Mouse (Mus musculus): ENCODE results near the gene Mmp25. TPM values are rescaled to one million over a fixed set of nuclear protein-coding genes. Genes with fewer than 3 reads are reported as not detected.

The Mmp25 gene
- total RNA-seq, 1 experiment: 4.7 TPM

DNA sequence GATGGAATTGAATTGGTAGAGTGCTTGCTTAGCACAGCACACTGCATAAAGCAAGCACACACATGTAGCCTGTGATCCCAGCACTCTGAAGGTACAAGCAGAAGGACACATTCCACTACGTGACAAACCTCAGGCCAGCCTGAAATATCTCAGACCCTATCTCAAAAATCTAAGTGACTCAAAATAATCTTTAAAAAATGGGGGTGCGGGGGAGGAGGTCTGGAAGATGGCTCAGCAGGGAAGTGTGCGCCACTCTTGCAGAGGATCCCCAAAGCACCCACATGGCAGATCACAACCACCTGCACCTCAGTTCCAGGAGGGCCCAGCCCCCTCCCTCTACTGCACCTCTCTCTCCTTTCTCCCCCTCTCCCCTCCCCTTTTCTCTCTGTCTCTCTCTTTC lies 26.4 kb upstream of the Mmp25 start:
- in situ Hi-C loops (cut with MboI; ENCODE audit: low sequenced_read_pairs in 2 of 2, unreplicated experiment in 2 of 2): no loop called here
- H3K9me3 ChIP-seq (ENCODE audit: control insufficient read depth, insufficient read depth, low read depth, low read length): no peaks in the 10 kb centered on the region
- H3K36me3 ChIP-seq (ENCODE audit: control insufficient read depth, insufficient read depth, low read length, poor library complexity, severe bottlenecking): peaks cover 31% of the 10 kb centered on the region
- no peak overlapping the region for H3K4me3 ChIP-seq (ENCODE audit: insufficient read depth in 1 of 2, low read depth in 1 of 2, low read length in 2 of 2, poor library complexity in 1 of 2, severe bottlenecking in 1 of 2)
- DNase-seq (ENCODE audit: low read depth, low spot score): no peak
- H3K4me1 ChIP-seq (ENCODE audit: control insufficient read depth in 2 of 2, insufficient read depth in 2 of 2, low read length in 2 of 2, poor library complexity in 1 of 2): peaks cover 0 to 32% of the 10 kb centered on the region in 2 experiments; a peak in 2 of 4 replicates
- H3K9ac ChIP-seq (ENCODE audit: insufficient read depth, low read depth, low read length, poor library complexity, severe bottlenecking): no peak overlapping the region
- TF ChIP-seq MAFK (IDR thresholded peaks at IDR 0.05; ENCODE audit: insufficient read depth, low read depth, low read length) (no peak), ZC3H11A (IDR thresholded peaks at IDR 0.05; ENCODE audit: borderline replicate concordance, low read depth, low read length) (no peak), HCFC1 (IDR thresholded peaks at IDR 0.05; ENCODE audit: borderline replicate concordance, insufficient read depth, low read length) (no peak), CHD2 (IDR thresholded peaks at IDR 0.05; ENCODE audit: low read depth, low read length) (no peak), ZNF384 (IDR thresholded peaks at IDR 0.05; ENCODE audit: low read depth, low read length) (no peak)
- H3K27ac ChIP-seq (ENCODE audit: insufficient read depth, low read depth, low read length, poor library complexity, severe bottlenecking): no peak overlapping the region

DNA sequence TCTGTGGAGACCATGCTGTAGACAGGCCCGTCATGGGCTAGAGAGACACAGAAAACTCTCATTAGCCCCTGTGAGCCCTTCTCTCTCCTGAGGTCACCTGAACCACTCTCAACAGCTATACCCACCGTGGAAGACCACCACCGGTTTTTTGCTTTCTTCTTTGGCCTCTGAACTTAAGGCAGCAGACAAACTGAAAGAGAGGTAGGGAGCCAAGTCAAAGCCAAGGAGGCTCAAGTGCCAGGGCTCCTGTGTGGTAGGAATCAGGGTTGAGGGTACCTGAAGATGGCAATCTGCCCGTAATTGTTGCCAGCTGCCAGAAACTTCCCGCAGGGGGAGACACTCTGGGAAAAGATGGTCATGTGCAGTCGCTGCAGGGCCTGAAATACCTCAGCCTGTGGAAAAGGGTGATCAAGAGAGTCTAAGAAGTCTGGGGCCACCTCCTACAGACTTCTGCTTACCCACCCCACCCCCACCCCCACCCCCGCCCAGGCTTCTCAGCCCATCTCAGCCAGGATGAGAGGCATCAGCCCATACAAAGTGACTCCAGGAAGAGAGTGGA lies 25.5 kb upstream of the Mmp25 start:
- Histone ChIP-seq H3K4me3 (ENCODE audit: insufficient read depth in 1 of 2, low read depth in 1 of 2, low read length in 2 of 2, poor library complexity in 1 of 2, severe bottlenecking in 1 of 2) (no peak overlapping the region; a peak in 1 of 4 replicates), H3K36me3 (ENCODE audit: control insufficient read depth, insufficient read depth, low read length, poor library complexity, severe bottlenecking) (peaks cover 33% of the 10 kb centered on the region), H3K9ac (ENCODE audit: insufficient read depth, low read depth, low read length, poor library complexity, severe bottlenecking) (peak overlapping the region; percentile 58; the same call in 1 of the 2 replicates), H3K27ac (ENCODE audit: insufficient read depth, low read depth, low read length, poor library complexity, severe bottlenecking) (peak overlapping the region; percentile 58), H3K4me1 (ENCODE audit: control insufficient read depth in 2 of 2, insufficient read depth in 2 of 2, low read length in 2 of 2, poor library complexity in 1 of 2) (peaks cover 0 to 31% of the 10 kb centered on the region in 2 experiments; a peak in 2 of 4 replicates), H3K9me3 (ENCODE audit: control insufficient read depth, insufficient read depth, low read depth, low read length) (no peaks in the 10 kb centered on the region)
- DNase-seq (ENCODE audit: low read depth, low spot score): no peak
- TF ChIP-seq CHD2 (IDR thresholded peaks at IDR 0.05; ENCODE audit: low read depth, low read length) (no peak), MAFK (IDR thresholded peaks at IDR 0.05; ENCODE audit: insufficient read depth, low read depth, low read length) (no peak), HCFC1 (IDR thresholded peaks at IDR 0.05; ENCODE audit: borderline replicate concordance, insufficient read depth, low read length) (no peak), ZC3H11A (IDR thresholded peaks at IDR 0.05; ENCODE audit: borderline replicate concordance, low read depth, low read length) (no peak), ZNF384 (IDR thresholded peaks at IDR 0.05; ENCODE audit: low read depth, low read length) (no peak)
- in situ Hi-C loops (cut with MboI; ENCODE audit: low sequenced_read_pairs in 2 of 2, unreplicated experiment in 2 of 2): no loop called here

DNA sequence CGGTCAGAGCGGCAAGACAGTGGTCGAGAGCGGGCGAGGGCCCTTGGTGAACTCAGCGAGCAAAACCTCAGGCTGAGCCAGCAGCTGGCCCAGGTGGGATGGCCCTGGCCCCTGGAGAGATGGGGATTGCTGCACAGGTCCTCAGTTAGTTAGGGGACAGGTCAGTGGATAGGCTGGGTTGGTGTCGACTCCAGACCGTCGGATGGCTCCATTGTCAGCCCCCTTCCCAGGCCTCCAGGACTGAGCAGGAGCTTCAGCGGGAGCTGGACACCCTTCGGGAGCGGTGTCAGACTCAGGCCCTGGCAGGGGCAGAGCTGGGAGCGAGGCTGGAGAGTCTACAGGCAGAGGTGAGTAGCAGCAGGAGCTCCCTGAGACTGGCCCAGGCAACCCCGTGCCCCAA lies 20.4 kb upstream of the Mmp25 start:
- no peaks in the 10 kb centered on the region for H3K9me3 ChIP-seq (ENCODE audit: control insufficient read depth, insufficient read depth, low read depth, low read length)
- H3K36me3 ChIP-seq (ENCODE audit: control insufficient read depth, insufficient read depth, low read length, poor library complexity, severe bottlenecking): peaks cover 29% of the 10 kb centered on the region
- H3K4me3 ChIP-seq (ENCODE audit: insufficient read depth in 1 of 2, low read depth in 1 of 2, low read length in 2 of 2, poor library complexity in 1 of 2, severe bottlenecking in 1 of 2): no peak overlapping the region
- TF ChIP-seq HCFC1 (IDR thresholded peaks at IDR 0.05; ENCODE audit: borderline replicate concordance, insufficient read depth, low read length) (no peak), MAFK (IDR thresholded peaks at IDR 0.05; ENCODE audit: insufficient read depth, low read depth, low read length) (no peak), ZC3H11A (IDR thresholded peaks at IDR 0.05; ENCODE audit: borderline replicate concordance, low read depth, low read length) (no peak), CHD2 (IDR thresholded peaks at IDR 0.05; ENCODE audit: low read depth, low read length) (no peak), ZNF384 (IDR thresholded peaks at IDR 0.05; ENCODE audit: low read depth, low read length) (no peak)
- peaks cover 0 to 25% of the 10 kb centered on the region in 2 experiments; a peak in 2 of 4 replicates for H3K4me1 ChIP-seq (ENCODE audit: control insufficient read depth in 2 of 2, insufficient read depth in 2 of 2, low read length in 2 of 2, poor library complexity in 1 of 2)
- no peak overlapping the region for H3K27ac ChIP-seq (ENCODE audit: insufficient read depth, low read depth, low read length, poor library complexity, severe bottlenecking)
- DNase-seq (ENCODE audit: low read depth, low spot score): no peak
- no peak overlapping the region for H3K9ac ChIP-seq (ENCODE audit: insufficient read depth, low read depth, low read length, poor library complexity, severe bottlenecking)
- in situ Hi-C loops (cut with MboI; ENCODE audit: low sequenced_read_pairs in 2 of 2, unreplicated experiment in 2 of 2): no loop called here

DNA sequence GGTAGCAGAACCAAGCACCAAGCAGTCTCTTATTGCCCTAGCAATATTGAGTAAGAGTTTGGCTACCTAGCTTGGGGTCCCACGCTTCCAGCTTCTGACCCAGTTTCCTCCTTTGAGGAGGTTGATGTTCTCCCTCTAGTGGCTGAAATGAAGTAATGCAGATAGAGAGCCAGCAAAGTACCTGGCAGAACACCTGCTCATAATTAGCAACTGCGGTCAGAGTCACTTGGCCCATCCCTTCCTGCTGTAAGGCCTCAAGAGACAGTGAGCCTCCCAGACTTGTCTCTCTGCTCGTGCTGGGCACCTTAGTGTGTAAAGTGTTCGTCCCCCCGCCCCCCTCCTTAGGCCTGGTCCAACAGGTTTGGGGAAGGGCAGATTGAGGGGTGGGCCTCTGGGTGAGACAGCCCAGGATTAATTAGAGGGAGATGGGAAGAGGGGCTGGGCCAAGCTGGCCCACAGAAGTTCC lies 19.5 kb upstream of the Mmp25 start:
- Histone ChIP-seq H3K36me3 (ENCODE audit: control insufficient read depth, insufficient read depth, low read length, poor library complexity, severe bottlenecking) (peaks cover 19% of the 10 kb centered on the region), H3K27ac (ENCODE audit: insufficient read depth, low read depth, low read length, poor library complexity, severe bottlenecking) (no peak overlapping the region), H3K4me1 (ENCODE audit: control insufficient read depth in 2 of 2, insufficient read depth in 2 of 2, low read length in 2 of 2, poor library complexity in 1 of 2) (peaks cover 0 to 18% of the 10 kb centered on the region in 2 experiments; a peak in 1 of 4 replicates), H3K9me3 (ENCODE audit: control insufficient read depth, insufficient read depth, low read depth, low read length) (no peaks in the 10 kb centered on the region), H3K9ac (ENCODE audit: insufficient read depth, low read depth, low read length, poor library complexity, severe bottlenecking) (no peak overlapping the region), H3K4me3 (ENCODE audit: insufficient read depth in 1 of 2, low read depth in 1 of 2, low read length in 2 of 2, poor library complexity in 1 of 2, severe bottlenecking in 1 of 2) (no peak overlapping the region)
- TF ChIP-seq CHD2 (IDR thresholded peaks at IDR 0.05; ENCODE audit: low read depth, low read length) (no peak), HCFC1 (IDR thresholded peaks at IDR 0.05; ENCODE audit: borderline replicate concordance, insufficient read depth, low read length) (no peak), ZC3H11A (IDR thresholded peaks at IDR 0.05; ENCODE audit: borderline replicate concordance, low read depth, low read length) (no peak), ZNF384 (IDR thresholded peaks at IDR 0.05; ENCODE audit: low read depth, low read length) (no peak), MAFK (IDR thresholded peaks at IDR 0.05; ENCODE audit: insufficient read depth, low read depth, low read length) (no peak)
- in situ Hi-C loops (cut with MboI; ENCODE audit: low sequenced_read_pairs in 2 of 2, unreplicated experiment in 2 of 2): no loop called here
- no peak for DNase-seq (ENCODE audit: low read depth, low spot score)

All from ES-E14 (cell line).